Mouse (Mus musculus) ES-Bruce4 (cell line): Measurements from ENCODE around the gene Upf2.

Experiments used
- CTCF ChIP-seq: IDR thresholded peaks from one replicate; pipeline ENCODE4 v1.8.1; 2011; ENCODE audit warnings: low read depth, low read length
- EP300 ChIP-seq: IDR thresholded peaks from 2 replicates; pipeline ENCODE4 v1.6.1; 2011; ENCODE audit warnings: low read depth, low read length; ENCODE audit not compliant: insufficient read depth
- POLR2A ChIP-seq: IDR thresholded peaks from one replicate; pipeline ENCODE4 v1.8.1; 2011; ENCODE audit warnings: low read length; ENCODE audit not compliant: insufficient read depth

DNA sequence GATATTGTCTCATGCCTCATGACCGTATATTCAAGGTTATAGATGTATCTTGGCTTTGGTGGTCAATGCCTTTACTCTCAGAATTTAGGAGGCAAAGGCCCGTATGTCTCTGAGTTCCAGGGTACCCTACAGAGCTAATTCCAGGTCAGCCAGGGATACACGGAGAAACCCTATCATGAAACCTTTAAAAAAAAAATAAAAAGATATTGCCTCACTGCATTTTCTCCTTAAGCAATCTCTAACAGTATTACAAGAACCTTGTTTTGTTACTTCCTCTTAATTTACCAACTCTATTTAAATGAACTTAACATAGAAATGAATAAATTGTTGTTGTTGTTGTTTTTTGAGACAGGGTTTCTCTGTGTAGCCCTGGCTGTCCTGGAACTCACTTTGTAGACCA is 14.7 kb downstream of the Upf2 start:
- TF ChIP-seq EP300: no peak
- no peak for TF ChIP-seq POLR2A
- TF ChIP-seq CTCF: no peak
